Comparison of ENCODE assay signal across 22 mouse cellular contexts in the genomic region with DNA sequence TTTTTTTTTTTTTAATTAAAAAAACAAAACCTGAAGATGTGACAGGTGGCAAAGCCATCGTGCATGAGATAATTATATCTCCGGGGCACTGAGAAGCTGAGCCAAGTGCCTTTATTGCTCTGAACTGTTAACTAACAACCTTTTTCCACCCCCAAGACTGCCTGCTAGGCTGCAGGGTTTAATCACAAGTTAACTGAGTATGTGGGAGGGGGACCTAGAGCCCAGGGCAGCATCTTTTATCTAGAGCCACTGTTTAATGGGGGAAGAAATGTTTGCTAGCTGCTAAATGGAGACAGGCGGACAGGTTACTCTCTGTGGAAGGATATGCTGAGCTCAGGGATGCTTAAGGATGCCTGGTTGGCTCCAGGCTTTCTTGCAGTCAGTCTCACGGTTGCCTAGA.
A peak's percentile ranks its signal among the peaks of the same experiment; 100 is the strongest.
DNase-seq lines count a peak whose midpoint lies in the region; ATAC-seq and TF ChIP-seq lines count a peak whose summit lies in the region.
"Had no signal": no experiment of that assay in that cellular context is flagged by ENCODE, and none has a peak within 500 bp of the region (broad histone marks: within the 10 kb centered on the region; RNA-seq: fewer than 3 reads in every experiment).

No protein-coding gene starts in this region.

- ATAC-seq in hindbrain, postnatal 0 days = no peak
- no peak for ATAC-seq in hindbrain, embryonic 13.5 days (ENCODE audit: low FRiP score)
- ATAC-seq: inflammation-experienced regulatory T-cells, adult 6 months had no signal

- intact Hi-C loops in gastrocnemius, postnatal 36 days (cut with DNase I) = no loop called here

- no peak overlapping the region for H3K9ac ChIP-seq in hindbrain, postnatal 0 days (replicated peaks; ENCODE audit: low read length)
- no peak overlapping the region for H3K9ac ChIP-seq in hindbrain, embryonic 13.5 days
- H3K9ac ChIP-seq: liver, embryonic 13.5 days had no signal

- peaks cover 7% of the 10 kb centered on the region; the same call in 1 of the 2 replicates for H3K4me1 ChIP-seq in hindbrain, postnatal 0 days (ENCODE audit: insufficient read depth, low read length)
- H3K4me1 ChIP-seq in hindbrain, embryonic 13.5 days (replicated peaks) = peaks cover 14% of the 10 kb centered on the region
- H3K4me1 ChIP-seq: embryonic facial prominence, embryonic 10.5 days had no signal

- H3K36me3 ChIP-seq in hindbrain, postnatal 0 days (ENCODE audit: insufficient read depth, low read length) = 0 out of 2 replicates have a peak, but pooled peaks cover 5% of the 10 kb centered on the region
- H3K36me3 ChIP-seq in hindbrain, embryonic 13.5 days = peaks cover 15% of the 10 kb centered on the region
- H3K36me3 ChIP-seq: embryonic facial prominence, embryonic 10.5 days; liver, embryonic 13.5 days had no signal

- H3K27ac ChIP-seq in hindbrain, postnatal 0 days = no peak overlapping the region; the same call in 1 of the 2 replicates
- H3K27ac ChIP-seq in hindbrain, embryonic 13.5 days = no peak overlapping the region
- H3K27ac ChIP-seq: embryonic facial prominence, embryonic 10.5 days; kidney, postnatal 0 days; left cerebral cortex, adult 2 months; liver, embryonic 13.5 days had no signal

- H3K4me3 ChIP-seq in hindbrain, postnatal 0 days (ENCODE audit: low read length) = no peak overlapping the region
- no peak overlapping the region for H3K4me3 ChIP-seq in hindbrain, embryonic 13.5 days
- H3K4me3 ChIP-seq: embryonic facial prominence, embryonic 10.5 days; left cerebral cortex, adult 2 months; liver, embryonic 13.5 days had no signal

- TF ChIP-seq POLR2A in brain, embryonic 14.5 days (IDR thresholded peaks at IDR 0.05; ENCODE audit: borderline replicate concordance, extremely low read depth, insufficient read depth, insufficient read length, poor library complexity, severe bottlenecking) = no peak

- 42% methylated on average over 4 of the region's 4 CpGs for WGBS in hindbrain, postnatal 0 days
- WGBS in hindbrain, embryonic 13.5 days = 63% methylated on average over 4 of the region's 4 CpGs

- H3K27me3 ChIP-seq in hindbrain, postnatal 0 days (ENCODE audit: insufficient read depth, low read length) = no peaks in the 10 kb centered on the region
- no peaks in the 10 kb centered on the region for H3K27me3 ChIP-seq in hindbrain, embryonic 13.5 days

- TF ChIP-seq CTCF in hindbrain, postnatal 0 days (IDR thresholded peaks at IDR 0.05; ENCODE audit: low read depth) = no peak
- TF ChIP-seq CTCF in brain, embryonic 14.5 days (IDR thresholded peaks at IDR 0.05; ENCODE audit: borderline replicate concordance, extremely low read depth, insufficient read depth, insufficient read length) = no peak

- peak; percentile 55 for DNase-seq in cerebellum, adult 11-12 months
- DNase-seq in cerebellum, adult 11 months = no peak
- peak; percentile 60 for DNase-seq in hindbrain, postnatal 0 days (ENCODE audit: low spot score)
- peak; percentile 71 for DNase-seq in brain, embryonic 14.5 days (ENCODE audit: low read depth)
- peak; percentile 62 to 70 for DNase-seq in cerebellum, postnatal 25 days
- DNase-seq in layer of hippocampus, postnatal 25 days (ENCODE audit: extremely low spot score in 1 of 2, low spot score in 1 of 2) = no peak
- DNase-seq in gastrocnemius, postnatal 36 days = no peak
- DNase-seq: adrenal gland, postnatal 14 days; heart, postnatal 4 days; kidney, adult 18-20 months; layer of hippocampus, adult 9-11 months; liver, embryonic 13.5 days; lung, adult 2 months; lung, postnatal 14 days; retina, postnatal 1 day; right cerebral cortex, postnatal 25 days; thymus, postnatal 36 days had no signal

- H3K9me3 ChIP-seq in hindbrain, postnatal 0 days (ENCODE audit: low read length) = no peaks in the 10 kb centered on the region
- no peaks in the 10 kb centered on the region for H3K9me3 ChIP-seq in hindbrain, embryonic 13.5 days
- H3K9me3 ChIP-seq: embryonic facial prominence, embryonic 10.5 days; liver, embryonic 13.5 days had no signal

- H3K4me2 ChIP-seq in hindbrain, postnatal 0 days (ENCODE audit: low read depth, low read length) = no peak overlapping the region
- no peak overlapping the region for H3K4me2 ChIP-seq in hindbrain, embryonic 13.5 days
- H3K4me2 ChIP-seq: liver, embryonic 13.5 days had no signal

Comparison
In these comparisons a context has a peak if more than half of its experiments do, and no peak if none do; other contexts are left out.
1. DNase-seq: peak in cerebellum, adult 11-12 months (single experiment), hindbrain, postnatal 0 days (single experiment), brain, embryonic 14.5 days (single experiment) and cerebellum, postnatal 25 days (2 of 2); none in cerebellum, adult 11 months (single experiment), layer of hippocampus, postnatal 25 days (0 of 2) and gastrocnemius, postnatal 36 days (0 of 2).